Mouse (Mus musculus): ENCODE data around the gene Olfr788. TPM values are rescaled to one million over a fixed set of nuclear protein-coding genes. Genes with fewer than 3 reads are reported as not detected.

Olfr788 gene
- polyA plus RNA-seq (2017; shearing (Covaris generic)): not detected

GRCm38 (mm10) chr10:129470698-129471097 lies at the start of gene Olfr788:
Gene Olfr788, plus strand, starts transcription at chr10:129470998.

GRCm38 (mm10) chr10:129427006-129427405 lies 43.8 kb upstream of the Olfr788 start, which contains the start of gene Olfr786:
Gene Olfr786, plus strand, starts transcription at chr10:129427306.

GRCm38 (mm10) chr10:129461562-129461961 lies 9.2 kb upstream of the Olfr788 start, which contains the start of gene Olfr787:
Gene Olfr787, plus strand, starts transcription at chr10:129461862.

GRCm38 (mm10) chr10:129484452-129484851 lies 13.7 kb downstream of the Olfr788 start, which contains the start of gene Olfr789:
Gene Olfr789, plus strand, starts transcription at chr10:129484752.

GRCm38 (mm10) chr10:129498192-129498591 lies 27.4 kb downstream of the Olfr788 start, which contains the start of gene Olfr790:
Gene Olfr790, plus strand, starts transcription at chr10:129498492.

GRCm38 (mm10) chr10:129521492-129521891 lies 50.7 kb downstream of the Olfr788 start, which contains the start of gene Olfr791:
Gene Olfr791, plus strand, starts transcription at chr10:129521792.

Other genes starting within 250 kb of the Olfr788 start
- not detected for gene Olfr774, start 234.8 kb upstream of the Olfr788 start, polyA plus RNA-seq (2017; shearing (Covaris generic))
- gene Olfr775, start 222.6 kb upstream of the Olfr788 start, polyA plus RNA-seq (2017; shearing (Covaris generic)): not detected
- not detected for gene Olfr776, start 211.9 kb upstream of the Olfr788 start, polyA plus RNA-seq (2017; shearing (Covaris generic))
- not detected for gene Olfr777, start 199.5 kb upstream of the Olfr788 start, polyA plus RNA-seq (2017; shearing (Covaris generic))
- gene Olfr780, start 152.9 kb upstream of the Olfr788 start, polyA plus RNA-seq (2017; shearing (Covaris generic)): not detected
- gene Olfr781, start 142.1 kb upstream of the Olfr788 start, polyA plus RNA-seq (2017; shearing (Covaris generic)): not detected
- gene Olfr782, start 122.1 kb upstream of the Olfr788 start, polyA plus RNA-seq (2017; shearing (Covaris generic)): not detected
- gene Olfr784, start 86.9 kb upstream of the Olfr788 start, polyA plus RNA-seq (2017; shearing (Covaris generic)): not detected
- gene Olfr785, start 65.6 kb upstream of the Olfr788 start, polyA plus RNA-seq (2017; shearing (Covaris generic)): not detected
- not detected for gene Olfr786, start 43.7 kb upstream of the Olfr788 start, polyA plus RNA-seq (2017; shearing (Covaris generic))
- gene Olfr787, start 9.1 kb upstream of the Olfr788 start, polyA plus RNA-seq (2017; shearing (Covaris generic)): 0.07 TPM
- gene Olfr789, start 13.8 kb downstream of the Olfr788 start, polyA plus RNA-seq (2017; shearing (Covaris generic)): not detected
- gene Olfr790, start 27.5 kb downstream of the Olfr788 start, polyA plus RNA-seq (2017; shearing (Covaris generic)): not detected
- not detected for gene Olfr791, start 50.8 kb downstream of the Olfr788 start, polyA plus RNA-seq (2017; shearing (Covaris generic))
- gene Olfr792, start 68.2 kb downstream of the Olfr788 start, polyA plus RNA-seq (2017; shearing (Covaris generic)): not detected
- not detected for gene Olfr794, start 96.7 kb downstream of the Olfr788 start, polyA plus RNA-seq (2017; shearing (Covaris generic))
- gene Olfr796, start 141.6 kb downstream of the Olfr788 start, polyA plus RNA-seq (2017; shearing (Covaris generic)): not detected
- gene Olfr798, start 156.9 kb downstream of the Olfr788 start, polyA plus RNA-seq (2017; shearing (Covaris generic)): not detected
- gene Olfr799, start 166.5 kb downstream of the Olfr788 start, polyA plus RNA-seq (2017; shearing (Covaris generic)): not detected
- gene Olfr800, start 186.7 kb downstream of the Olfr788 start, polyA plus RNA-seq (2017; shearing (Covaris generic)): not detected
- not detected for gene Olfr801, start 202.9 kb downstream of the Olfr788 start, polyA plus RNA-seq (2017; shearing (Covaris generic))
- not detected for gene Olfr802, start 217.2 kb downstream of the Olfr788 start, polyA plus RNA-seq (2017; shearing (Covaris generic))
- gene Olfr803, start 223.3 kb downstream of the Olfr788 start, polyA plus RNA-seq (2017; shearing (Covaris generic)): not detected
- gene Olfr804, start 232.2 kb downstream of the Olfr788 start, polyA plus RNA-seq (2017; shearing (Covaris generic)): not detected